Mouse (Mus musculus) B cell, adult 2 months (primary cell): Measurements from ENCODE around the gene Kank4.
"Not testable (repeated sequence)": the region's sequence is repeated elsewhere in the genome, so short reads cannot be mapped to it uniquely, and the experiment has no call there.

Experiments
- DNase-seq, 2 experiments: peaks; one replicate each; pipeline ENCODE4 v3.0.0; 2022

Kank4 gene

GRCm38 (mm10) chr4:98773785-98774184, 43.6 kb downstream of the Kank4 start:
- no peak for DNase-seq

- DNase-seq = no peak
Measured at GRCm38 (mm10) chr4:98767134-98768133, 49.9 kb downstream of the Kank4 start.

- no peak for DNase-seq
Measured at GRCm38 (mm10) chr4:98758872-98759518, 58.3 kb downstream of the Kank4 start.

- DNase-seq = no peak
Measured at GRCm38 (mm10) chr4:98758012-98758821, 59.1 kb downstream of the Kank4 start.

GRCm38 (mm10) chr4:98756141-98756540, 61.2 kb downstream of the Kank4 start:
- DNase-seq = no peak

- DNase-seq = no peak
Measured at GRCm38 (mm10) chr4:98754456-98754855, 62.9 kb downstream of the Kank4 start.

GRCm38 (mm10) chr4:98743906-98744210, 73.5 kb downstream of the Kank4 start:
- DNase-seq = no peak

GRCm38 (mm10) chr4:98743209-98743905, 74.0 kb downstream of the Kank4 start:
- DNase-seq = no peak

GRCm38 (mm10) chr4:98739753-98740152, 77.6 kb downstream of the Kank4 start:
- no peak for DNase-seq

- DNase-seq = no peak
Measured at GRCm38 (mm10) chr4:98733660-98734059, 83.7 kb downstream of the Kank4 start.

- DNase-seq = no peak
Measured at GRCm38 (mm10) chr4:98728716-98729115, 88.6 kb downstream of the Kank4 start.

GRCm38 (mm10) chr4:98727959-98728347, 89.4 kb downstream of the Kank4 start:
- no peak for DNase-seq

- DNase-seq = no peak
Measured at GRCm38 (mm10) chr4:98727295-98727958, 89.9 kb downstream of the Kank4 start.

- no peak for DNase-seq
Measured at GRCm38 (mm10) chr4:98726590-98727237, 90.6 kb downstream of the Kank4 start, which contains the start of gene L1td1. Gene L1td1, plus strand, starts transcription at chr4:98726734.

GRCm38 (mm10) chr4:98725439-98725838, 91.9 kb downstream of the Kank4 start:
- DNase-seq = no peak

- not testable (repeated sequence) for DNase-seq
Measured at GRCm38 (mm10) chr4:98724682-98725081, 92.7 kb downstream of the Kank4 start.

- peak; percentile 60 to 62 for DNase-seq
Measured at GRCm38 (mm10) chr4:98722454-98722853, 94.9 kb downstream of the Kank4 start.

GRCm38 (mm10) chr4:98718547-98718917, 98.8 kb downstream of the Kank4 start:
- DNase-seq = no peak

- no peak for DNase-seq
Measured at GRCm38 (mm10) chr4:98717735-98718546, 99.4 kb downstream of the Kank4 start.

- no peak for DNase-seq
Measured at GRCm38 (mm10) chr4:98710891-98711290, 106.4 kb downstream of the Kank4 start.
